Mouse (Mus musculus): Measurements from ENCODE around the gene Ssh2. TPM values are rescaled to one million over a fixed set of nuclear protein-coding genes. Genes with fewer than 3 reads are reported as not detected.

Ssh2 gene
- polyA plus RNA-seq, 1 experiment = 14.9 TPM

GRCm38 (mm10) chr11:77471407-77471806, 255.3 kb downstream of the Ssh2 start:
- Histone ChIP-seq H3K4me1 (ENCODE audit: control insufficient read depth, insufficient read depth, low read length) (no peaks in the 10 kb centered on the region), H3K27ac (ENCODE audit: insufficient read depth, low read length) (no peak overlapping the region), H3K4me3 (ENCODE audit: insufficient read depth, low read length) (no peak overlapping the region)
- TF ChIP-seq CTCF (IDR thresholded peaks at IDR 0.05; ENCODE audit: extremely low read depth, insufficient read depth, low read length) (no peak), POLR2A (IDR thresholded peaks at IDR 0.05; ENCODE audit: extremely low read depth, insufficient read depth, low read length) (no peak)

DNA sequence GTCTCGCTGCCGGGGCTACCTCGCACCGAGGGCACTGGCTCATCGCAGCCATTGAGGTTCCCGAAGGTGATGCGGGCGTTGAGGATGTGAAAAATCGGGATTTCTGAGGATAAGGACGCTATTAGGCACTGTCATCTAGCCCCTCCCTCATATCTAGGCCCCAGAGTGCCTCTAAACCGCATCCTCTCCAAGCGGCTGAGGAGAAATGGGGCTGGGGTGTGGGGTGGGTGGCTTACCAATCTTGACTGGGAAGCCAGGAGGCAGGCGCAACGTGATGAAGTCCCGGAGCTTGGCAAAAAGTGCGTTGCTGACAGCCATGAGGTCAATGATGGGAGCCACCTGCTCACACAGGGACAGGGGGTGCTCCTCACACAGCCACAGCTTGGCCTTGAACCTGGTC, 256.7 kb downstream of the Ssh2 start:
- Histone ChIP-seq H3K27ac (ENCODE audit: insufficient read depth, low read length) (no peak overlapping the region), H3K4me3 (ENCODE audit: insufficient read depth, low read length) (no peak overlapping the region), H3K4me1 (ENCODE audit: control insufficient read depth, insufficient read depth, low read length) (no peaks in the 10 kb centered on the region)
- TF ChIP-seq POLR2A (IDR thresholded peaks at IDR 0.05; ENCODE audit: extremely low read depth, insufficient read depth, low read length) (no peak), CTCF (IDR thresholded peaks at IDR 0.05; ENCODE audit: extremely low read depth, insufficient read depth, low read length) (no peak)

DNA sequence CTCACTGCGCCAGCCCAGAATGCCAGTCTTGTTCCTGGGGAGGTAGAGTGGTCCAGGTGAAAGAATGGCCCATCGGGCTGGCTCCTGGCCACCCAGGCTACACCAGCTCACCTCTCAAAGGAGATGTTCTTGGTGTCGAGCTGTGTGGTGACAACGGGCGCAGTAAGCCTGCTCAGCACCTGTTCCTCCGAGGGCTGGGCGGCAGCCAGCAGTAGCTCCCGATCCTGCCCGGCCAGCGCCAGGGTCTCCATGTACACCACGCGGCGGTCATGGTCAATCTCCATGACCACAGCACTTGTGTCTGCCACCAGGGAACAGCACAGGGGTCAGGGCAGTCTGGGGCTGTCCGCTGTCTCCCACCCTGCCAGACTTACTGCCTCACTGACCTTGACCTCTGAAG, 260.1 kb downstream of the Ssh2 start:
- Histone ChIP-seq H3K4me1 (ENCODE audit: control insufficient read depth, insufficient read depth, low read length) (no peaks in the 10 kb centered on the region), H3K4me3 (ENCODE audit: insufficient read depth, low read length) (no peak overlapping the region), H3K27ac (ENCODE audit: insufficient read depth, low read length) (no peak overlapping the region)
- TF ChIP-seq POLR2A (IDR thresholded peaks at IDR 0.05; ENCODE audit: extremely low read depth, insufficient read depth, low read length) = no peak
- no peak for TF ChIP-seq CTCF (IDR thresholded peaks at IDR 0.05; ENCODE audit: extremely low read depth, insufficient read depth, low read length)

DNA sequence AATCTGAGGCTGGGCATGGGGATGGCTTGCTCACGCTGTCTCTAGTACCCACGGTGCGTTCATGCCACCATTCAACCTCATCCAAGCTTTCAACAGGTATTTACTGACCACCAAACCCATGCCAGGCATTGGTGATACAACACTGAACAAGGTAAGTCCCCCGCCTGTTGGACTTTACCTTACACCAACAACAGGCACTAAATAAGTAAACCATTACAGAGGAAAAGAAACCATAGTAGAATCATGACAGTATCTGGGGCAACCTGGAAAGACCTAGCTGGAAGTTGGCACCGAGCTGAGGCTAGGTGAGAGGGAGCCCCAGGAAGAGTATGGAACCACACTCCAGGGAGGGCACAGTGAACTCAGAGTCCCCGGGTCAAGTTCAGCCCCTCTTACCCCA, 260.8 kb downstream of the Ssh2 start:
- Histone ChIP-seq H3K4me3 (ENCODE audit: insufficient read depth, low read length) (no peak overlapping the region), H3K4me1 (ENCODE audit: control insufficient read depth, insufficient read depth, low read length) (peaks cover 2% of the 10 kb centered on the region; the same call in 1 of the 2 replicates), H3K27ac (ENCODE audit: insufficient read depth, low read length) (no peak overlapping the region)
- TF ChIP-seq CTCF (IDR thresholded peaks at IDR 0.05; ENCODE audit: extremely low read depth, insufficient read depth, low read length) = no peak
- no peak for TF ChIP-seq POLR2A (IDR thresholded peaks at IDR 0.05; ENCODE audit: extremely low read depth, insufficient read depth, low read length)

GRCm38 (mm10) chr11:77483043-77483442, 267.0 kb downstream of the Ssh2 start:
- TF ChIP-seq CTCF (IDR thresholded peaks at IDR 0.05; ENCODE audit: extremely low read depth, insufficient read depth, low read length) = no peak
- TF ChIP-seq POLR2A (IDR thresholded peaks at IDR 0.05; ENCODE audit: extremely low read depth, insufficient read depth, low read length) = no peak
- no peak overlapping the region for H3K4me3 ChIP-seq (ENCODE audit: insufficient read depth, low read length)
- H3K27ac ChIP-seq (ENCODE audit: insufficient read depth, low read length) = peak overlapping the region; percentile 8; the same call in 1 of the 2 replicates
- H3K4me1 ChIP-seq (ENCODE audit: control insufficient read depth, insufficient read depth, low read length) = peaks cover 23% of the 10 kb centered on the region

- Histone ChIP-seq H3K4me1 (ENCODE audit: control insufficient read depth, insufficient read depth, low read length) (peaks cover 23% of the 10 kb centered on the region), H3K4me3 (ENCODE audit: insufficient read depth, low read length) (no peak overlapping the region), H3K27ac (ENCODE audit: insufficient read depth, low read length) (0 out of 2 replicates have a peak overlapping the region, but pooled peaks have one; percentile 8)
- TF ChIP-seq POLR2A (IDR thresholded peaks at IDR 0.05; ENCODE audit: extremely low read depth, insufficient read depth, low read length) (no peak), CTCF (IDR thresholded peaks at IDR 0.05; ENCODE audit: extremely low read depth, insufficient read depth, low read length) (no peak)
Observed at GRCm38 (mm10) chr11:77483510-77484255, 267.6 kb downstream of the Ssh2 start.

- no peak overlapping the region for H3K4me3 ChIP-seq (ENCODE audit: insufficient read depth, low read length)
- H3K4me1 ChIP-seq (ENCODE audit: control insufficient read depth, insufficient read depth, low read length) = peaks cover 23% of the 10 kb centered on the region
- TF ChIP-seq POLR2A (IDR thresholded peaks at IDR 0.05; ENCODE audit: extremely low read depth, insufficient read depth, low read length) (no peak), CTCF (IDR thresholded peaks at IDR 0.05; ENCODE audit: extremely low read depth, insufficient read depth, low read length) (no peak)
- H3K27ac ChIP-seq (ENCODE audit: insufficient read depth, low read length) = no peak overlapping the region
Observed at GRCm38 (mm10) chr11:77485229-77485628, 269.1 kb downstream of the Ssh2 start.

- TF ChIP-seq POLR2A (IDR thresholded peaks at IDR 0.05; ENCODE audit: extremely low read depth, insufficient read depth, low read length) (no peak), CTCF (IDR thresholded peaks at IDR 0.05; ENCODE audit: extremely low read depth, insufficient read depth, low read length) (0 out of 2 replicates have a peak, but pooled peaks have one; percentile 8)
- no peak overlapping the region; the same call in 1 of the 2 replicates for H3K4me3 ChIP-seq (ENCODE audit: insufficient read depth, low read length)
- peak overlapping the region; percentile 67 for H3K27ac ChIP-seq (ENCODE audit: insufficient read depth, low read length)
- H3K4me1 ChIP-seq (ENCODE audit: control insufficient read depth, insufficient read depth, low read length) = peaks cover 23% of the 10 kb centered on the region
Observed at GRCm38 (mm10) chr11:77486798-77487197, 270.7 kb downstream of the Ssh2 start.

DNA sequence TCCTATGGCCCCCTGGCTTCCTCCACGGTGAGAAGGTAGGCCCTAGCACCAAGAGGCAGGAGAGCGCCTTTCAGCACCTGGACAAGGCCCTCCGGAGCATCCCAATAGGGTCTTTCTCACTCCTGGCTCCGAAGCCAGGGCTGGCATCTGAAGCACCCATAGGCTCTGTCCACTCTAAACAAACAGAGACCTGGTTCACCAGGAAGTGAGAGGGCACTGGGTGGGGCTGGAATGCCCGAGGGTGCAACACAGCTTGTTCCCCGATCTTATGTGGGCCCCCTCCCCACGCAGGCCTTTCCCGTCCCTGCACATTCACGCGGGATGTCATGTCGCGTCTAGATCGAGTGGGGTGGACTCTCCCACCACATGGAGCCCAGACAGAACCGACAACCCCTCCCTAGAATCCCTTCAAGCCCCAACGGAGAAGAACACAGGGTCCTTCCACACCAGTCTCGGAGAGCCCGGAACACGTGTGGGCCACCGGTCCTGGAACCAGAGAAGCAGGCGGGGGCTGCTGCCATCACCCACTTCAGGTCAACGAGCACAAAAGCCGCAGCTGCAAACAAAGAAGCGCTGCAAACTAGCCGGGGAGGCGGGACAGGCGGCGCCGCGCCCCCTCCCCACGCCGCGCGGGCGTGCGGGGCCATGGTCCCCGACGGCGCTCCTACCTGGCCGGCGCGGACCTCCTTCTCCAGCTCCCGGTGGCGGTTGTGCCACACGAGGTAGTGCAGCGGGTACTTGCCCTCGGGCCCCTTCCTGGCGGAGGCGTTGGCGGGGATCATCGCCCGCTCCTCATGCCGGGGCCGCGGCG, 272.9 kb downstream of the Ssh2 start:
- H3K4me3 ChIP-seq (ENCODE audit: insufficient read depth, low read length) = peak overlapping the region; percentile 94
- H3K4me1 ChIP-seq (ENCODE audit: control insufficient read depth, insufficient read depth, low read length) = peaks cover 18% of the 10 kb centered on the region
- TF ChIP-seq CTCF (IDR thresholded peaks at IDR 0.05; ENCODE audit: extremely low read depth, insufficient read depth, low read length) = no peak
- TF ChIP-seq POLR2A (IDR thresholded peaks at IDR 0.05; ENCODE audit: extremely low read depth, insufficient read depth, low read length) = no peak
- H3K27ac ChIP-seq (ENCODE audit: insufficient read depth, low read length) = peak overlapping the region; percentile 82
